In the genomic region with DNA sequence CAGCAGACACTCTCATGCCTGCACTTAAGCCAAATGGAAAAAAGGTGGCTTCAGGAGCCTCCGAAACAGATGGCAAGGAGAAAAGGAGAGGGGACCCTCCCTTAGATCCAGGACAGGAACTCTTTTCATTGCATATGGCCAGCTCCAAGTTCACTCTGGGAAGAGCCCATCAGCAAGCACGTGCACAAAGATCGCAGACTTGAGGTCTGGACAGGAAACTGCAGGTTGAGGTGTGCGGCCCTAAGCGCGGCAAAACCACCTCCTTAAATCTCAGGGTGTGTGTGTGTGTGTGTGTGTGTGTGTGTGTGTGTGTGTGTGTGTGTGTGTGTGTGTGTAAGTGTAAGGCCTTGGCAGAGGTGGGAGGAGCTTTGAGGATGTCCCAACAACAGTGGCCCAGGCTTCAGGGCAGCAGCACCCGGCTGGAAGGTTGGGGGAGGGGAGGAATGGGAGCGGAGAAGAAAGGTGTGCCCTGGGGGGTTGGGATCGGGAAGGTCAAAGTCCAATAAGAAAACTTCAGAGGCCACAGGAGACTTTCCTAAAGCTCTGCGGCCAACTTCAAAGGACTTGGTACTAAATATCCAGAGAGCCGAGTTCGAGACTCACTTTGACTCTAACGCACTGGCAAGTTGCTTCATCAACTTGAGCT, we compare ENCODE assay signal across 7 mouse cellular contexts. TPM values are rescaled to one million over a fixed set of nuclear protein-coding genes. Genes with fewer than 3 reads are reported as not detected.
DNase-seq lines count a peak whose midpoint lies in the region; ATAC-seq and TF ChIP-seq lines count a peak whose summit lies in the region.

No protein-coding gene starts in this region.

- H3K27me3 ChIP-seq in E14TG2a.4 (ENCODE audit: insufficient read depth, low read length), result no peaks in the 10 kb centered on the region
- peaks cover 44% of the 10 kb centered on the region for H3K27me3 ChIP-seq in heart, embryonic 16.5 days (ENCODE audit: control insufficient read depth, insufficient read depth, low read length)
- peaks cover 76% of the 10 kb centered on the region for H3K27me3 ChIP-seq in limb, embryonic 10.5 days (ENCODE audit: low read depth, poor library complexity, severe bottlenecking)
- peaks cover 28% of the 10 kb centered on the region for H3K27me3 ChIP-seq in neural tube, embryonic 12.5 days (replicated peaks)

- H3K4me3 ChIP-seq in E14TG2a.4 (replicated peaks; ENCODE audit: low read length), result peak overlapping the region; percentile 87
- H3K4me3 ChIP-seq in heart, embryonic 16.5 days (ENCODE audit: low read length), result peak overlapping the region; percentile 75
- H3K4me3 ChIP-seq in limb, embryonic 10.5 days, result peak overlapping the region; percentile 76
- peak overlapping the region; percentile 55; the same call in 1 of the 2 replicates for H3K4me3 ChIP-seq in neural tube, embryonic 12.5 days

- peak; percentile 73 for DNase-seq in CD4-positive, CD25-positive, alpha-beta regulatory T cell, adult 2 months (ENCODE audit: low read depth, low spot score)
- no peak for DNase-seq in limb, embryonic 10.5 days (ENCODE audit: low spot score)
- DNase-seq in right cerebral cortex, postnatal 36 days (ENCODE audit: low spot score in 2 of 2), result no peak
- no peak for DNase-seq in urinary bladder, postnatal 36 days (ENCODE audit: low spot score in 2 of 2)

- no peaks in the 10 kb centered on the region for H3K9me3 ChIP-seq in E14TG2a.4 (ENCODE audit: low read length)
- H3K9me3 ChIP-seq in heart, embryonic 16.5 days (replicated peaks; ENCODE audit: control insufficient read depth, low read length), result no peaks in the 10 kb centered on the region
- H3K9me3 ChIP-seq in limb, embryonic 10.5 days (replicated peaks), result no peaks in the 10 kb centered on the region
- no peaks in the 10 kb centered on the region for H3K9me3 ChIP-seq in neural tube, embryonic 12.5 days

- WGBS in heart, embryonic 16.5 days, result 24% methylated on average over 13 of the region's 13 CpGs
- WGBS in limb, embryonic 10.5 days, result 15% methylated on average over 13 of the region's 13 CpGs
- WGBS in neural tube, embryonic 12.5 days, result 19% methylated on average over 13 of the region's 13 CpGs

- H3K27ac ChIP-seq in heart, embryonic 16.5 days (ENCODE audit: low read length), result no peak overlapping the region
- H3K27ac ChIP-seq in limb, embryonic 10.5 days, result no peak overlapping the region
- no peak overlapping the region for H3K27ac ChIP-seq in neural tube, embryonic 12.5 days

- no peak overlapping the region for H3K9ac ChIP-seq in heart, embryonic 16.5 days (ENCODE audit: low read length)
- no peak overlapping the region for H3K9ac ChIP-seq in neural tube, embryonic 12.5 days

- peaks cover 50% of the 10 kb centered on the region for H3K4me1 ChIP-seq in E14TG2a.4 (replicated peaks; ENCODE audit: low read depth, low read length)
- H3K4me1 ChIP-seq in heart, embryonic 16.5 days (ENCODE audit: control insufficient read depth, insufficient read depth, low read length), result peaks cover 28% of the 10 kb centered on the region
- peaks cover 57% of the 10 kb centered on the region for H3K4me1 ChIP-seq in limb, embryonic 10.5 days
- H3K4me1 ChIP-seq in neural tube, embryonic 12.5 days, result peaks cover 15% of the 10 kb centered on the region

- no peak for TF ChIP-seq CTCF in E14TG2a.4 (conservative IDR thresholded peaks at IDR 0.05; ENCODE audit: low read length)

- H3K4me2 ChIP-seq in heart, embryonic 16.5 days (ENCODE audit: low read depth, low read length), result peak overlapping the region; percentile 97; the same call in 1 of the 2 replicates
- peak overlapping the region; percentile 84 for H3K4me2 ChIP-seq in neural tube, embryonic 12.5 days (replicated peaks)

- ATAC-seq in heart, embryonic 16.5 days (replicated peaks; ENCODE audit: extremely low read depth, insufficient read depth, low FRiP score), result no peak
- ATAC-seq in neural tube, embryonic 12.5 days (ENCODE audit: low FRiP score, low read depth), result no peak

- peaks cover 43% of the 10 kb centered on the region for H3K36me3 ChIP-seq in E14TG2a.4 (ENCODE audit: insufficient read depth, low read length)
- H3K36me3 ChIP-seq in heart, embryonic 16.5 days (ENCODE audit: control insufficient read depth, insufficient read depth), result no peaks in the 10 kb centered on the region
- H3K36me3 ChIP-seq in limb, embryonic 10.5 days, result no peaks in the 10 kb centered on the region
- no peaks in the 10 kb centered on the region for H3K36me3 ChIP-seq in neural tube, embryonic 12.5 days

RNA-seq across cellular contexts. Expression of gene Cbx7, which starts 39.3 kb away (rescaled TPM):
- polyA plus RNA-seq in heart, embryonic 16.5 days (2015; fragmentation: Nextera tagmentation; extraction: Ambion mirVana), result 1.4 and 1.7 TPM in 2 replicates
- 1.1 and 1.3 TPM in 2 replicates for polyA plus RNA-seq in limb, embryonic 10.5 days (2016; fragmentation: Nextera tagmentation; extraction: Ambion mirVana)
- polyA plus RNA-seq in neural tube, embryonic 12.5 days (2016; fragmentation: Nextera tagmentation; extraction: Ambion mirVana), result 2.6 and 2.7 TPM in 2 replicates

RNA-seq across cellular contexts. Expression of gene Apobec3, which starts 40.2 kb away (rescaled TPM):
- 25.1 and 40.7 TPM in 2 replicates for polyA plus RNA-seq in heart, embryonic 16.5 days (2015; fragmentation: Nextera tagmentation; extraction: Ambion mirVana)
- 5.9 and 9.4 TPM in 2 replicates for polyA plus RNA-seq in limb, embryonic 10.5 days (2016; fragmentation: Nextera tagmentation; extraction: Ambion mirVana)
- polyA plus RNA-seq in neural tube, embryonic 12.5 days (2016; fragmentation: Nextera tagmentation; extraction: Ambion mirVana), result 5.5 and 5.8 TPM in 2 replicates
